Comparison of ENCODE assay signal across 22 mouse cellular contexts in genomic region chr3:98356026-98356365, GRCm38 (mm10). TPM values are rescaled to one million over a fixed set of nuclear protein-coding genes. Genes with fewer than 3 reads are reported as not detected.
DNase-seq lines count a peak whose midpoint lies in the region; ATAC-seq and TF ChIP-seq lines count a peak whose summit lies in the region.
"Had no signal": no experiment of that assay in that cellular context is flagged by ENCODE, and none has a peak within 500 bp of the region (broad histone marks: within the 10 kb centered on the region; RNA-seq: fewer than 3 reads in every experiment).

No protein-coding gene starts in this region.

- no peak overlapping the region for H3K4me3 ChIP-seq in hindbrain, embryonic 13.5 days
- no peak overlapping the region for H3K4me3 ChIP-seq in hindbrain, embryonic 12.5 days
- no peak overlapping the region for H3K4me3 ChIP-seq in kidney, postnatal 0 days (replicated peaks; ENCODE audit: low read depth, low read length)
- H3K4me3 ChIP-seq in midbrain, embryonic 13.5 days (replicated peaks): no peak overlapping the region
- no peak overlapping the region for H3K4me3 ChIP-seq in midbrain, embryonic 10.5 days
- H3K4me3 ChIP-seq in neural tube, embryonic 14.5 days (ENCODE audit: low read depth, low read length): no peak overlapping the region
- H3K4me3 ChIP-seq: forebrain, embryonic 13.5 days; limb, embryonic 12.5 days; liver, embryonic 13.5 days; megakaryocyte, embryonic 14.5 days had no signal

- peak overlapping the region; percentile 63 for H3K27ac ChIP-seq in hindbrain, embryonic 13.5 days
- H3K27ac ChIP-seq in hindbrain, embryonic 12.5 days: no peak overlapping the region
- H3K27ac ChIP-seq in kidney, postnatal 0 days: no peak overlapping the region
- no peak overlapping the region for H3K27ac ChIP-seq in midbrain, embryonic 13.5 days
- no peak overlapping the region for H3K27ac ChIP-seq in midbrain, embryonic 10.5 days (replicated peaks)
- 0 out of 2 replicates have a peak overlapping the region, but pooled peaks have one; percentile 28 for H3K27ac ChIP-seq in neural tube, embryonic 14.5 days (ENCODE audit: low read depth, low read length)
- H3K27ac ChIP-seq: forebrain, embryonic 13.5 days; liver, embryonic 13.5 days had no signal

- H3K9me3 ChIP-seq in hindbrain, embryonic 13.5 days: no peaks in the 10 kb centered on the region
- H3K9me3 ChIP-seq in hindbrain, embryonic 12.5 days (replicated peaks): no peaks in the 10 kb centered on the region
- H3K9me3 ChIP-seq in kidney, postnatal 0 days (replicated peaks; ENCODE audit: low read length): no peaks in the 10 kb centered on the region
- H3K9me3 ChIP-seq in midbrain, embryonic 13.5 days: no peaks in the 10 kb centered on the region
- no peaks in the 10 kb centered on the region for H3K9me3 ChIP-seq in midbrain, embryonic 10.5 days (replicated peaks)
- no peaks in the 10 kb centered on the region for H3K9me3 ChIP-seq in neural tube, embryonic 14.5 days (ENCODE audit: control insufficient read depth, low read length)
- H3K9me3 ChIP-seq: forebrain, embryonic 13.5 days; limb, embryonic 12.5 days; liver, embryonic 13.5 days; megakaryocyte, embryonic 14.5 days had no signal

- DNase-seq in kidney, postnatal 0 days (ENCODE audit: low spot score): no peak
- no peak for DNase-seq in kidney, adult 11 months
- DNase-seq in midbrain, embryonic 10.5 days (ENCODE audit: low spot score): no peak
- no peak for DNase-seq in natural killer cell, adult 2 months (ENCODE audit: low spot score in 2 of 2)
- DNase-seq: cerebellum, adult 2 months; cerebellum, postnatal 36 days; gastrocnemius, postnatal 14 days; heart, adult 18-20 months; heart, postnatal 36 days; liver, embryonic 13.5 days; lung, postnatal 14 days; right cerebral cortex, postnatal 14 days; spleen, adult 18-20 months; thymus, postnatal 36 days had no signal

- no peaks in the 10 kb centered on the region for H3K36me3 ChIP-seq in hindbrain, embryonic 13.5 days
- H3K36me3 ChIP-seq in hindbrain, embryonic 12.5 days: no peaks in the 10 kb centered on the region
- no peaks in the 10 kb centered on the region for H3K36me3 ChIP-seq in kidney, postnatal 0 days (ENCODE audit: insufficient read depth, low read length)
- H3K36me3 ChIP-seq in midbrain, embryonic 13.5 days: no peaks in the 10 kb centered on the region
- no peaks in the 10 kb centered on the region for H3K36me3 ChIP-seq in midbrain, embryonic 10.5 days
- no peaks in the 10 kb centered on the region for H3K36me3 ChIP-seq in neural tube, embryonic 14.5 days (ENCODE audit: control insufficient read depth, insufficient read depth, low read length)
- H3K36me3 ChIP-seq: limb, embryonic 12.5 days; liver, embryonic 13.5 days had no signal

- peaks cover 14% of the 10 kb centered on the region for H3K4me1 ChIP-seq in hindbrain, embryonic 13.5 days (replicated peaks)
- H3K4me1 ChIP-seq in hindbrain, embryonic 12.5 days: peaks cover 10% of the 10 kb centered on the region; the same call in 1 of the 2 replicates
- H3K4me1 ChIP-seq in kidney, postnatal 0 days (replicated peaks; ENCODE audit: insufficient read depth, low read length): no peaks in the 10 kb centered on the region; the same call in 1 of the 2 replicates
- H3K4me1 ChIP-seq in midbrain, embryonic 13.5 days (replicated peaks): 0 out of 2 replicates have a peak, but pooled peaks cover 5% of the 10 kb centered on the region
- peaks cover 12% of the 10 kb centered on the region for H3K4me1 ChIP-seq in midbrain, embryonic 10.5 days
- no peaks in the 10 kb centered on the region for H3K4me1 ChIP-seq in neural tube, embryonic 14.5 days (ENCODE audit: control insufficient read depth, insufficient read depth, low read length)
- H3K4me1 ChIP-seq: forebrain, embryonic 13.5 days; limb, embryonic 12.5 days; liver, embryonic 13.5 days had no signal

- TF ChIP-seq CTCF in kidney, postnatal 0 days (IDR thresholded peaks at IDR 0.05; ENCODE audit: low read depth): no peak

- H3K27me3 ChIP-seq in hindbrain, embryonic 13.5 days: peaks cover 4% of the 10 kb centered on the region; the same call in 1 of the 2 replicates
- H3K27me3 ChIP-seq in hindbrain, embryonic 12.5 days: no peaks in the 10 kb centered on the region
- H3K27me3 ChIP-seq in kidney, postnatal 0 days (ENCODE audit: insufficient read depth, low read length): no peaks in the 10 kb centered on the region
- no peaks in the 10 kb centered on the region for H3K27me3 ChIP-seq in midbrain, embryonic 13.5 days
- no peaks in the 10 kb centered on the region for H3K27me3 ChIP-seq in midbrain, embryonic 10.5 days (ENCODE audit: low read depth, poor library complexity, severe bottlenecking)
- H3K27me3 ChIP-seq in neural tube, embryonic 14.5 days (ENCODE audit: control insufficient read depth, insufficient read depth, low read length): no peaks in the 10 kb centered on the region
- H3K27me3 ChIP-seq: forebrain, embryonic 13.5 days; limb, embryonic 12.5 days; liver, embryonic 13.5 days had no signal

- peak; percentile 76 for ATAC-seq in hindbrain, embryonic 13.5 days (ENCODE audit: low FRiP score)
- no peak; the same call in 1 of the 2 replicates for ATAC-seq in hindbrain, embryonic 12.5 days (ENCODE audit: low FRiP score)
- peak; percentile 70; the same call in 1 of the 2 replicates for ATAC-seq in kidney, postnatal 0 days (replicated peaks; ENCODE audit: low FRiP score, low read depth)
- peak; percentile 60; the same call in 1 of the 2 replicates for ATAC-seq in midbrain, embryonic 13.5 days
- ATAC-seq in neural tube, embryonic 14.5 days (ENCODE audit: low read depth): 0 out of 2 replicates have a peak, but pooled peaks have one; percentile 44
- ATAC-seq: intestine, postnatal 0 days had no signal

- H3K4me2 ChIP-seq in hindbrain, embryonic 13.5 days: no peak overlapping the region
- no peak overlapping the region for H3K4me2 ChIP-seq in hindbrain, embryonic 12.5 days (replicated peaks)
- no peak overlapping the region for H3K4me2 ChIP-seq in kidney, postnatal 0 days (ENCODE audit: low read length)
- no peak overlapping the region for H3K4me2 ChIP-seq in midbrain, embryonic 13.5 days (replicated peaks)
- no peak overlapping the region for H3K4me2 ChIP-seq in neural tube, embryonic 14.5 days (ENCODE audit: low read depth, low read length)
- H3K4me2 ChIP-seq: forebrain, embryonic 13.5 days; limb, embryonic 12.5 days; liver, embryonic 13.5 days had no signal

- WGBS in hindbrain, embryonic 13.5 days: 46% methylated on average over 6 of the region's 6 CpGs
- WGBS in hindbrain, embryonic 12.5 days: 53% methylated on average over 6 of the region's 6 CpGs
- WGBS in kidney, postnatal 0 days: 47% methylated on average over 6 of the region's 6 CpGs
- 62% methylated on average over 6 of the region's 6 CpGs for WGBS in midbrain, embryonic 13.5 days
- WGBS in midbrain, embryonic 10.5 days: 71% methylated on average over 6 of the region's 6 CpGs
- WGBS in neural tube, embryonic 14.5 days: 53% methylated on average over 6 of the region's 6 CpGs

- no peak overlapping the region for H3K9ac ChIP-seq in hindbrain, embryonic 13.5 days
- no peak overlapping the region for H3K9ac ChIP-seq in hindbrain, embryonic 12.5 days
- H3K9ac ChIP-seq in kidney, postnatal 0 days (ENCODE audit: low read depth, low read length): no peak overlapping the region
- no peak overlapping the region for H3K9ac ChIP-seq in midbrain, embryonic 13.5 days (replicated peaks)
- no peak overlapping the region for H3K9ac ChIP-seq in neural tube, embryonic 14.5 days (replicated peaks; ENCODE audit: low read depth, low read length)
- H3K9ac ChIP-seq: forebrain, embryonic 13.5 days; limb, embryonic 12.5 days; liver, embryonic 13.5 days had no signal

RNA-seq across cellular contexts. Expression of gene Phgdh, which starts 16.2 kb away (rescaled TPM):
- polyA plus RNA-seq in hindbrain, embryonic 13.5 days (2015; fragmentation: Nextera tagmentation; extraction: Ambion mirVana): 156 and 187 TPM in 2 replicates
- polyA plus RNA-seq in hindbrain, embryonic 12.5 days (2016; fragmentation: Nextera tagmentation; extraction: Ambion mirVana): 201 and 240 TPM in 2 replicates
- 312 and 339 TPM in 2 replicates for polyA plus RNA-seq in kidney, postnatal 0 days (2015; fragmentation: Nextera tagmentation; extraction: Ambion mirVana)
- polyA plus RNA-seq in midbrain, embryonic 13.5 days (2015; fragmentation: Nextera tagmentation; extraction: Ambion mirVana): 170 and 190 TPM in 2 replicates
- polyA plus RNA-seq in midbrain, embryonic 10.5 days (2016; fragmentation: Nextera tagmentation; extraction: Ambion mirVana): 386 and 388 TPM in 2 replicates
- 163 and 176 TPM in 2 replicates for polyA plus RNA-seq in neural tube, embryonic 14.5 days (2014; fragmentation: Nextera tagmentation; extraction: Ambion mirVana)

RNA-seq across cellular contexts. Expression of gene Zfp697, which starts 26.3 kb away (rescaled TPM):
- polyA plus RNA-seq in hindbrain, embryonic 13.5 days (2015; fragmentation: Nextera tagmentation; extraction: Ambion mirVana): 15.9 and 16.6 TPM in 2 replicates
- polyA plus RNA-seq in hindbrain, embryonic 12.5 days (2016; fragmentation: Nextera tagmentation; extraction: Ambion mirVana): 9.7 and 12.0 TPM in 2 replicates
- polyA plus RNA-seq in kidney, postnatal 0 days (2015; fragmentation: Nextera tagmentation; extraction: Ambion mirVana): 19.0 and 19.6 TPM in 2 replicates
- 15.4 and 15.7 TPM in 2 replicates for polyA plus RNA-seq in midbrain, embryonic 13.5 days (2015; fragmentation: Nextera tagmentation; extraction: Ambion mirVana)
- polyA plus RNA-seq in midbrain, embryonic 10.5 days (2016; fragmentation: Nextera tagmentation; extraction: Ambion mirVana): 6.8 and 8.3 TPM in 2 replicates
- polyA plus RNA-seq in neural tube, embryonic 14.5 days (2014; fragmentation: Nextera tagmentation; extraction: Ambion mirVana): 21.7 and 28.9 TPM in 2 replicates

Comparison
In these comparisons a context has a peak if more than half of its experiments do, and no peak if none do; other contexts are left out.
1. H3K27ac ChIP-seq: peak in hindbrain, embryonic 13.5 days (single experiment) and neural tube, embryonic 14.5 days (single experiment); none in hindbrain, embryonic 12.5 days (single experiment), kidney, postnatal 0 days (single experiment), midbrain, embryonic 13.5 days (single experiment) and midbrain, embryonic 10.5 days (single experiment).